ENCODE assay signal across 10 mouse cellular contexts in genomic region chr16:85128693-85129657, GRCm38 (mm10). TPM values are rescaled to one million over a fixed set of nuclear protein-coding genes. Genes with fewer than 3 reads are reported as not detected.
DNase-seq lines count a peak whose midpoint lies in the region; ATAC-seq lines count a peak whose summit lies in the region.
"Had no signal": no experiment of that assay in that cellular context is flagged by ENCODE, and none has a peak within 500 bp of the region (broad histone marks: within the 10 kb centered on the region; RNA-seq: fewer than 3 reads in every experiment).

No protein-coding gene starts in this region.

- ATAC-seq in forebrain, embryonic 16.5 days: peak; percentile 24; the same call in 1 of the 2 replicates
- no peak; the same call in 1 of the 2 replicates for ATAC-seq in limb, embryonic 15.5 days (ENCODE audit: insufficient number of reproducible peaks, low FRiP score, low TSS enrichment, low read depth)
- no peak for ATAC-seq in erythroid progenitor cell, adult 5-6 weeks (replicated peaks; ENCODE audit: low FRiP score, poor library complexity, severe bottlenecking)

- peak overlapping the region; percentile 83 for H3K27ac ChIP-seq in embryonic facial prominence, embryonic 10.5 days (replicated peaks)
- H3K27ac ChIP-seq in forebrain, embryonic 16.5 days (ENCODE audit: low read length): peak overlapping the region; percentile 57
- peak overlapping the region; percentile 82 for H3K27ac ChIP-seq in limb, embryonic 15.5 days

- WGBS in embryonic facial prominence, embryonic 10.5 days: 20% methylated on average over 13 of the region's 13 CpGs
- 50% methylated on average over 13 of the region's 13 CpGs for WGBS in forebrain, embryonic 16.5 days
- 9% methylated on average over 13 of the region's 13 CpGs for WGBS in limb, embryonic 15.5 days

- H3K9ac ChIP-seq in forebrain, embryonic 16.5 days (replicated peaks; ENCODE audit: low read depth, low read length): no peak overlapping the region
- no peak overlapping the region for H3K9ac ChIP-seq in limb, embryonic 15.5 days

- peak; percentile 8 for DNase-seq in kidney, postnatal 10 days
- no peak for DNase-seq in kidney, postnatal 14 days
- DNase-seq in embryonic facial prominence, embryonic 10.5 days (ENCODE audit: low spot score): peak; percentile 64
- DNase-seq in layer of hippocampus, adult 11-12 months (ENCODE audit: low spot score): no peak
- no peak for DNase-seq in thymus, postnatal 0 days (ENCODE audit: low spot score)
- DNase-seq: lung, postnatal 14 days; right cerebral cortex, postnatal 14 days had no signal

- H3K9me3 ChIP-seq in embryonic facial prominence, embryonic 10.5 days: no peaks in the 10 kb centered on the region
- no peaks in the 10 kb centered on the region for H3K9me3 ChIP-seq in forebrain, embryonic 16.5 days (ENCODE audit: control insufficient read depth, low read length)
- no peaks in the 10 kb centered on the region for H3K9me3 ChIP-seq in limb, embryonic 15.5 days

- peaks cover 71% of the 10 kb centered on the region for H3K4me1 ChIP-seq in embryonic facial prominence, embryonic 10.5 days
- H3K4me1 ChIP-seq in forebrain, embryonic 16.5 days (replicated peaks; ENCODE audit: control insufficient read depth, insufficient read depth, low read length): peaks cover 21% of the 10 kb centered on the region
- H3K4me1 ChIP-seq in limb, embryonic 15.5 days: peaks cover 35% of the 10 kb centered on the region

- no peak overlapping the region for H3K4me2 ChIP-seq in forebrain, embryonic 16.5 days (ENCODE audit: low read length)
- H3K4me2 ChIP-seq in limb, embryonic 15.5 days: no peak overlapping the region

- H3K4me3 ChIP-seq in embryonic facial prominence, embryonic 10.5 days: peak overlapping the region; percentile 30; the same call in 1 of the 2 replicates
- no peak overlapping the region for H3K4me3 ChIP-seq in forebrain, embryonic 16.5 days (replicated peaks; ENCODE audit: low read length)
- H3K4me3 ChIP-seq in limb, embryonic 15.5 days: no peak overlapping the region

- H3K36me3 ChIP-seq in embryonic facial prominence, embryonic 10.5 days (replicated peaks): peaks cover 16% of the 10 kb centered on the region
- no peaks in the 10 kb centered on the region; the same call in 1 of the 2 replicates for H3K36me3 ChIP-seq in forebrain, embryonic 16.5 days (ENCODE audit: control insufficient read depth, insufficient read depth)
- no peaks in the 10 kb centered on the region for H3K36me3 ChIP-seq in limb, embryonic 15.5 days

- H3K27me3 ChIP-seq in embryonic facial prominence, embryonic 10.5 days (replicated peaks; ENCODE audit: low read depth, poor library complexity, severe bottlenecking): no peaks in the 10 kb centered on the region
- H3K27me3 ChIP-seq in forebrain, embryonic 16.5 days (replicated peaks; ENCODE audit: control insufficient read depth, insufficient read depth, low read length): no peaks in the 10 kb centered on the region
- no peaks in the 10 kb centered on the region for H3K27me3 ChIP-seq in limb, embryonic 15.5 days

RNA-seq across cellular contexts. Expression of gene App, which starts 44.6 kb away (rescaled TPM):
- 116 TPM in 2 replicates for polyA plus RNA-seq in embryonic facial prominence, embryonic 10.5 days (2016; fragmentation: Nextera tagmentation; extraction: Ambion mirVana)
- polyA plus RNA-seq in forebrain, embryonic 16.5 days (2015; fragmentation: Nextera tagmentation; extraction: Ambion mirVana): 287 and 288 TPM in 2 replicates
- polyA plus RNA-seq in limb, embryonic 15.5 days (2015; fragmentation: Nextera tagmentation; extraction: Ambion mirVana): 221 and 231 TPM in 2 replicates
- total RNA-seq in erythroid progenitor cell, adult 5-6 weeks (2015; ENCODE audit: low replicate concordance): 25.6 and 28.8 TPM in 2 replicates
- 14.3 and 17.8 TPM in 2 replicates for total RNA-seq in erythroid progenitor cell, adult 5-6 weeks (2017; ENCODE audit: low replicate concordance)
- polyA plus RNA-seq in thymus, postnatal 0 days (2015; fragmentation: Nextera tagmentation; extraction: Ambion mirVana): 32.8 and 37.1 TPM in 2 replicates

Comparison
In these comparisons a context has a peak if more than half of its experiments do, and no peak if none do; other contexts are left out.
1. DNase-seq: peak in kidney, postnatal 10 days (single experiment) and embryonic facial prominence, embryonic 10.5 days (single experiment); none in kidney, postnatal 14 days (single experiment), layer of hippocampus, adult 11-12 months (single experiment) and thymus, postnatal 0 days (single experiment).
2. Peak in every context shown above with its lines, with median percentiles within 50 percentile points of each other: H3K27ac ChIP-seq.